ENCODE assay signal across 22 mouse cellular contexts in genomic region chr12:57243671-57244495, GRCm38 (mm10). TPM values are rescaled to one million over a fixed set of nuclear protein-coding genes. Genes with fewer than 3 reads are reported as not detected.
DNase-seq lines count a peak whose midpoint lies in the region; ATAC-seq and TF ChIP-seq lines count a peak whose summit lies in the region.
"Had no signal": no experiment of that assay in that cellular context is flagged by ENCODE, and none has a peak within 500 bp of the region (broad histone marks: within the 10 kb centered on the region; RNA-seq: fewer than 3 reads in every experiment).

No protein-coding gene starts in this region.

- TF ChIP-seq RAD21 in CH12.LX (IDR thresholded peaks at IDR 0.05; ENCODE audit: low read depth, low read length) = no peak

- in situ Hi-C loops in CH12.LX (cut with MboI; ENCODE audit: low pct_ligation_motif_present, low pct_unique_long_range_greater_than_20kb, low sequenced_read_pairs) = no loop called here

- H3K27ac ChIP-seq in CH12.LX (ENCODE audit: insufficient read depth, low read depth) = peak overlapping the region; percentile 69
- H3K27ac ChIP-seq in liver, embryonic 14.5 days = no peak overlapping the region
- no peak overlapping the region for H3K27ac ChIP-seq in midbrain, embryonic 15.5 days
- H3K27ac ChIP-seq: embryonic facial prominence, embryonic 10.5 days; heart, embryonic 10.5 days; midbrain, embryonic 13.5 days had no signal

- no peaks in the 10 kb centered on the region for H3K27me3 ChIP-seq in CH12.LX (replicated peaks)
- H3K27me3 ChIP-seq in liver, embryonic 14.5 days (ENCODE audit: control insufficient read depth, insufficient read depth, low read length) = no peaks in the 10 kb centered on the region
- no peaks in the 10 kb centered on the region for H3K27me3 ChIP-seq in midbrain, embryonic 15.5 days (replicated peaks)
- H3K27me3 ChIP-seq: midbrain, embryonic 13.5 days had no signal

- TF ChIP-seq POLR2A in CH12.LX (IDR thresholded peaks at IDR 0.05; ENCODE audit: low read depth, low read length) = no peak

- dilution Hi-C loops in CH12.LX (cut with MboI; ENCODE audit: extremely low pct_ligation_motif_present, extremely low pct_unique_long_range_greater_than_20kb, low sequenced_read_pairs) = no loop called here

- peaks cover 5 to 31% of the 10 kb centered on the region in 2 experiments; a peak in 2 of 4 replicates for H3K4me1 ChIP-seq in CH12.LX (ENCODE audit: control insufficient read depth in 1 of 2, insufficient read depth in 2 of 2)
- peaks cover 4 to 5% of the 10 kb centered on the region in 2 experiments; a peak in 3 of 4 replicates for H3K4me1 ChIP-seq in liver, embryonic 14.5 days (replicated peaks; ENCODE audit: control insufficient read depth in 2 of 2, insufficient read depth in 2 of 2, low read length in 1 of 2)
- no peaks in the 10 kb centered on the region for H3K4me1 ChIP-seq in midbrain, embryonic 15.5 days
- H3K4me1 ChIP-seq: embryonic facial prominence, embryonic 10.5 days; heart, embryonic 10.5 days; midbrain, embryonic 13.5 days had no signal

- peak; percentile 58; the same call in 1 of the 2 replicates for ATAC-seq in liver, embryonic 14.5 days (ENCODE audit: insufficient read depth)
- ATAC-seq in midbrain, embryonic 15.5 days (replicated peaks) = no peak
- ATAC-seq: forebrain, postnatal 0 days; hindbrain, embryonic 16.5 days; midbrain, embryonic 13.5 days had no signal

- DNase-seq in 416B (ENCODE audit: low read depth) (peak; percentile 69), CH12.LX (ENCODE audit: extremely low read depth) (peak; percentile 80)
- peak; percentile 33 for DNase-seq in c-Kit-positive CD71-positive TER-119-negative erythroid progenitor cells, embryonic 14.5 days (ENCODE audit: low read depth)
- DNase-seq in liver, embryonic 14.5 days (ENCODE audit: low read depth in 3 of 3, low spot score in 3 of 3) = no peak
- no peak for DNase-seq in thymus, adult 18-20 months
- no peak for DNase-seq in thymus, postnatal 4 days
- no peak for DNase-seq in yolk sac, embryonic 10.5 days (ENCODE audit: low spot score)
- DNase-seq: adrenal gland, postnatal 10 days; cerebellum, postnatal 25 days; forebrain, postnatal 0 days; heart, postnatal 14 days; kidney, adult 2 months; kidney, postnatal 36 days; layer of hippocampus, postnatal 36 days; left cerebral cortex, postnatal 4 days; right cerebral cortex, postnatal 14 days had no signal

- no peak for TF ChIP-seq CTCF in CH12.LX (conservative IDR thresholded peaks at IDR 0.05 in 1 of 2, IDR thresholded peaks at IDR 0.05 in 1 of 2; ENCODE audit: low read depth in 2 of 2, low read length in 2 of 2)
- no peak for TF ChIP-seq CTCF in liver, embryonic 14.5 days (IDR thresholded peaks at IDR 0.05; ENCODE audit: low read depth)

- H3K79me2 ChIP-seq in CH12.LX (replicated peaks; ENCODE audit: control insufficient read depth, extremely low read depth, insufficient read depth, poor library complexity, severe bottlenecking) = peaks cover 24% of the 10 kb centered on the region

- 57% methylated on average over 5 of the region's 5 CpGs for whole genome bisulfite sequencing in liver, embryonic 14.5 days (ENCODE audit: insufficient replicate concordance)
- 88% methylated on average over 5 of the region's 5 CpGs for WGBS in midbrain, embryonic 15.5 days

- peak; percentile 85 for TF ChIP-seq EP300 in CH12.LX (IDR thresholded peaks at IDR 0.05; ENCODE audit: low read length)
- TF ChIP-seq EP300 in liver, embryonic 14.5 days (IDR thresholded peaks at IDR 0.05; ENCODE audit: low read depth) = 0 out of 2 replicates have a peak, but pooled peaks have one; percentile 13

- H3K36me3 ChIP-seq in CH12.LX (replicated peaks in 1 of 2; ENCODE audit: control insufficient read depth in 1 of 2, insufficient read depth in 1 of 2, low read length in 1 of 2) = peaks cover 17 to 34% of the 10 kb centered on the region in 2 experiments
- H3K36me3 ChIP-seq in liver, embryonic 14.5 days (replicated peaks; ENCODE audit: control insufficient read depth, insufficient read depth, low read depth) = peaks cover 13% of the 10 kb centered on the region
- peaks cover 7% of the 10 kb centered on the region for H3K36me3 ChIP-seq in midbrain, embryonic 15.5 days (replicated peaks)

- H3K4me2 ChIP-seq in CH12.LX (ENCODE audit: insufficient read depth, low read depth, poor library complexity, severe bottlenecking) = peak overlapping the region; percentile 42; the same call in 1 of the 2 replicates
- no peak overlapping the region for H3K4me2 ChIP-seq in liver, embryonic 14.5 days (ENCODE audit: low read depth)
- H3K4me2 ChIP-seq in midbrain, embryonic 15.5 days = no peak overlapping the region
- H3K4me2 ChIP-seq: midbrain, embryonic 13.5 days had no signal

- peak overlapping the region; percentile 26; the same call in 1 of the 2 replicates for H3K9ac ChIP-seq in CH12.LX (ENCODE audit: insufficient read depth, low read depth)
- no peak overlapping the region for H3K9ac ChIP-seq in liver, embryonic 14.5 days (replicated peaks)
- H3K9ac ChIP-seq in midbrain, embryonic 15.5 days = no peak overlapping the region
- H3K9ac ChIP-seq: forebrain, postnatal 0 days; midbrain, embryonic 13.5 days had no signal

- H3K4me3 ChIP-seq in CH12.LX (replicated peaks in 1 of 3; ENCODE audit: low read depth in 2 of 3, low read length in 2 of 3, poor library complexity in 1 of 3) = no peak overlapping the region
- no peak overlapping the region for H3K4me3 ChIP-seq in liver, embryonic 14.5 days (ENCODE audit: insufficient read depth in 1 of 2, low read depth in 2 of 2, low read length in 2 of 2)
- H3K4me3 ChIP-seq in midbrain, embryonic 15.5 days = no peak overlapping the region
- H3K4me3 ChIP-seq: embryonic facial prominence, embryonic 10.5 days; erythroblast, embryonic 14.5 days; heart, embryonic 10.5 days; midbrain, embryonic 13.5 days had no signal

- H3K9me3 ChIP-seq in CH12.LX (replicated peaks; ENCODE audit: low read length) = no peaks in the 10 kb centered on the region
- H3K9me3 ChIP-seq in liver, embryonic 14.5 days (ENCODE audit: control insufficient read depth, low read length) = no peaks in the 10 kb centered on the region
- H3K9me3 ChIP-seq in midbrain, embryonic 15.5 days = no peaks in the 10 kb centered on the region
- H3K9me3 ChIP-seq: embryonic facial prominence, embryonic 10.5 days; heart, embryonic 10.5 days; midbrain, embryonic 13.5 days had no signal

TF ChIP-seq in CH12.LX, 34 proteins besides CTCF, POLR2A, EP300 and RAD21:
- TF ChIP-seq KAT2A (IDR thresholded peaks at IDR 0.05; ENCODE audit: insufficient replicate concordance, low read length) = no peak
- no peak for TF ChIP-seq HCFC1 (IDR thresholded peaks at IDR 0.05; ENCODE audit: low read depth, low read length)
- TF ChIP-seq ZNF384 (IDR thresholded peaks at IDR 0.05; ENCODE audit: low read depth, low read length) = peak; percentile 54; the same call in 1 of the 2 replicates
- TF ChIP-seq SMC3 (IDR thresholded peaks at IDR 0.05; ENCODE audit: low read depth, low read length) = no peak
- TF ChIP-seq USF1 (IDR thresholded peaks at IDR 0.05; ENCODE audit: low read depth, low read length) = no peak
- no peak for TF ChIP-seq GABPA (IDR thresholded peaks at IDR 0.05; ENCODE audit: insufficient replicate concordance, low read depth, low read length)
- 0 out of 2 replicates have a peak, but pooled peaks have one; percentile 38 for TF ChIP-seq TBP (conservative IDR thresholded peaks at IDR 0.05; ENCODE audit: low read depth, low read length)
- TF ChIP-seq IRF4 (IDR thresholded peaks at IDR 0.05; ENCODE audit: low read depth, low read length) = peak; percentile 81
- 0 out of 2 replicates have a peak, but pooled peaks have one; percentile 27 for TF ChIP-seq MYC (IDR thresholded peaks at IDR 0.05; ENCODE audit: low read depth, low read length)
- TF ChIP-seq MEF2A (IDR thresholded peaks at IDR 0.05; ENCODE audit: borderline replicate concordance, low read depth, low read length) = no peak
- peak; percentile 82; the same call in 1 of the 2 replicates for TF ChIP-seq E2F4 (IDR thresholded peaks at IDR 0.05; ENCODE audit: insufficient replicate concordance, low read depth, low read length)
- TF ChIP-seq ELF1 (IDR thresholded peaks at IDR 0.05; ENCODE audit: low read depth, low read length) = 0 out of 2 replicates have a peak, but pooled peaks have one; percentile 24
TF ChIP-seq in CH12.LX: peak in this region for 6.

RNA-seq across cellular contexts. Expression of gene Mipol1, which starts 13.7 kb away (rescaled TPM):
- total RNA-seq in CH12.LX (2012; rRNA removed) (6.0 and 6.4 TPM in 2 replicates), CH12.LX (2014; rRNA removed) (8.9 and 10.4 TPM in 2 replicates)
- 6.6 TPM in 2 replicates for polyA plus RNA-seq in CH12.LX (2012; ENCODE audit: insufficient read length, low read depth)
- polyA plus RNA-seq in liver, embryonic 14.5 days (2012; rRNA removed) = 0.80 and 1.7 TPM in 2 replicates
- polyA plus RNA-seq in liver, embryonic 14.5 days (2014; fragmentation: Nextera tagmentation; extraction: Ambion mirVana) = 3.5 and 3.8 TPM in 2 replicates
- polyA plus RNA-seq in midbrain, embryonic 15.5 days (2015; fragmentation: Nextera tagmentation; extraction: Ambion mirVana) = 4.3 and 4.6 TPM in 2 replicates

RNA-seq across cellular contexts. Expression of gene Prps1l3, which starts 13.7 kb away (rescaled TPM):
- total RNA-seq in CH12.LX (2012; rRNA removed) (91.2 and 112 TPM in 2 replicates), CH12.LX (2014; rRNA removed) (163 and 184 TPM in 2 replicates)
- polyA plus RNA-seq in CH12.LX (2012; ENCODE audit: insufficient read length, low read depth) = 84.0 and 92.3 TPM in 2 replicates
- polyA plus RNA-seq in liver, embryonic 14.5 days (2012; rRNA removed) = 15.2 and 21.1 TPM in 2 replicates
- polyA plus RNA-seq in liver, embryonic 14.5 days (2014; fragmentation: Nextera tagmentation; extraction: Ambion mirVana) = 38.2 and 41.4 TPM in 2 replicates
- 28.7 and 30.7 TPM in 2 replicates for polyA plus RNA-seq in midbrain, embryonic 15.5 days (2015; fragmentation: Nextera tagmentation; extraction: Ambion mirVana)

RNA-seq across cellular contexts. Expression of gene Slc25a21, which starts 46.6 kb away (rescaled TPM):
- total RNA-seq in CH12.LX (2012; rRNA removed) (not detected in 2 replicates), CH12.LX (2014; rRNA removed) (not detected in 2 replicates)
- not detected in 2 replicates for polyA plus RNA-seq in CH12.LX (2012; ENCODE audit: insufficient read length, low read depth)
- 7.0 and 9.3 TPM in 2 replicates for polyA plus RNA-seq in liver, embryonic 14.5 days (2012; rRNA removed)
- polyA plus RNA-seq in liver, embryonic 14.5 days (2014; fragmentation: Nextera tagmentation; extraction: Ambion mirVana) = 21.6 and 28.5 TPM in 2 replicates
- polyA plus RNA-seq in midbrain, embryonic 15.5 days (2015; fragmentation: Nextera tagmentation; extraction: Ambion mirVana) = 0.12 and 0.46 TPM in 2 replicates

Comparison
In these comparisons a context has a peak if more than half of its experiments do, and no peak if none do; other contexts are left out.
1. DNase-seq: peak in 416B (single experiment), CH12.LX (single experiment) and c-Kit-positive CD71-positive TER-119-negative erythroid progenitor cells, embryonic 14.5 days (single experiment); none in liver, embryonic 14.5 days (0 of 3), thymus, adult 18-20 months (0 of 2), thymus, postnatal 4 days (single experiment) and yolk sac, embryonic 10.5 days (single experiment).